Mouse (Mus musculus): ENCODE data around the gene Lck.
"Not testable (repeated sequence)": the region's sequence is repeated elsewhere in the genome, so short reads cannot be mapped to it uniquely, and the experiment has no call there.

Gene Lck

GRCm38 (mm10) chr4:129555421-129555861 lies 18.0 kb downstream of the Lck start:
- peak; percentile 85 for DNase-seq (ENCODE audit: low read depth)

- DNase-seq (ENCODE audit: low read depth), result not testable (repeated sequence)
These were observed 18.9 kb downstream of the Lck start for GRCm38 (mm10) chr4:129554512-129554911.

- no peak for DNase-seq (ENCODE audit: low read depth)
These were observed 23.1 kb downstream of the Lck start for GRCm38 (mm10) chr4:129550295-129550694.

DNA sequence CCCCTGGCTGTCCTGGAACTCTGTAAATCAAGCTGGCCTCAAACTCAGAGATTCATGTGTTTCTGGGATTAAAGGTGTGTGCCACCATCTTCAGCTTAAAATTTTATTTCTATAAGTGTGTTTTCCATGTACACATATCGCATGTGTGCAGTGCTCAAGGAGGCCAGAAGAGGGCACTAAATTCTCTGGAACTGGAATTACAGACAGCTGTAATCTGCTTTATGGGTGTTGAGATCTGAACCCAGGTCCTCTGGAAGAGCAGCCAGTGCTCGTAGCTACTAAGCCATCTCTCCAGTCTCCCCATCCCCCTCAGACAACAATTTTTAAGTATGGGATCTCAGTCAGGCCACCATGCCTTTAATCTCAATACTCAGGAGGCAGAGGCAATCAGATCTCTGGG lies 24.1 kb downstream of the Lck start:
- DNase-seq (ENCODE audit: low read depth), result peak; percentile 64

GRCm38 (mm10) chr4:129547631-129548030 lies 25.8 kb downstream of the Lck start:
- not testable (repeated sequence) for DNase-seq (ENCODE audit: low read depth)

GRCm38 (mm10) chr4:129544106-129544505 lies 29.3 kb downstream of the Lck start:
- no peak for DNase-seq (ENCODE audit: low read depth)

- peak; percentile 99 for DNase-seq (ENCODE audit: low read depth)
These were observed 30.8 kb downstream of the Lck start, which contains the start of gene Hdac1 for GRCm38 (mm10) chr4:129542592-129543141. Gene Hdac1, minus strand, starts transcription at chr4:129542713.

GRCm38 (mm10) chr4:129541868-129542591 lies 31.4 kb downstream of the Lck start:
- DNase-seq (ENCODE audit: low read depth), result peak; percentile 41

GRCm38 (mm10) chr4:129540012-129540411 lies 33.4 kb downstream of the Lck start:
- peak; percentile 57 for DNase-seq (ENCODE audit: low read depth)

DNA sequence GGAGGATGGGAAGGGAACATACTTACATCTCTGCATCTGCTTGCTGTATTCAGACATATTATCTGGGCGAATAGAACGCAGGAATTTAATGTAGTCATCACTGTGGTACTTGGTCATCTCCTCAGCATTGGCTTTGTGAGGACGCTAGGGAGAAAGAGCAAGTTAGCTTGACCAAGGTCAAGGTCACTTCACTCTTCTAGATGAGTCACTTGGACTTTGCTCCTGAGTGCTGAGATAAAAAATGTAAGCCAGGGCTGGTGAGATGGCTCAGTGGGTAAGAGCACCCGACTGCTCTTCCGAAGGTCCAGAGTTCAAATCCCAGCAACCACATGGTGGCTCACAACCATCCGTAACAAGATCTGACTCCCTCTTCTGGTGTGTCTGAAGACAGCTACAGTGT lies 44.5 kb downstream of the Lck start:
- DNase-seq (ENCODE audit: low read depth), result peak; percentile 61

- DNase-seq (ENCODE audit: low read depth), result no peak
These were observed 47.6 kb downstream of the Lck start for GRCm38 (mm10) chr4:129525889-129526288.

GRCm38 (mm10) chr4:129525338-129525737 lies 48.1 kb downstream of the Lck start:
- no peak for DNase-seq (ENCODE audit: low read depth)

GRCm38 (mm10) chr4:129518519-129518918 lies 54.9 kb downstream of the Lck start:
- no peak for DNase-seq (ENCODE audit: low read depth)

- DNase-seq (ENCODE audit: low read depth), result no peak
These were observed 56.5 kb downstream of the Lck start for GRCm38 (mm10) chr4:129516925-129517324.

DNA sequence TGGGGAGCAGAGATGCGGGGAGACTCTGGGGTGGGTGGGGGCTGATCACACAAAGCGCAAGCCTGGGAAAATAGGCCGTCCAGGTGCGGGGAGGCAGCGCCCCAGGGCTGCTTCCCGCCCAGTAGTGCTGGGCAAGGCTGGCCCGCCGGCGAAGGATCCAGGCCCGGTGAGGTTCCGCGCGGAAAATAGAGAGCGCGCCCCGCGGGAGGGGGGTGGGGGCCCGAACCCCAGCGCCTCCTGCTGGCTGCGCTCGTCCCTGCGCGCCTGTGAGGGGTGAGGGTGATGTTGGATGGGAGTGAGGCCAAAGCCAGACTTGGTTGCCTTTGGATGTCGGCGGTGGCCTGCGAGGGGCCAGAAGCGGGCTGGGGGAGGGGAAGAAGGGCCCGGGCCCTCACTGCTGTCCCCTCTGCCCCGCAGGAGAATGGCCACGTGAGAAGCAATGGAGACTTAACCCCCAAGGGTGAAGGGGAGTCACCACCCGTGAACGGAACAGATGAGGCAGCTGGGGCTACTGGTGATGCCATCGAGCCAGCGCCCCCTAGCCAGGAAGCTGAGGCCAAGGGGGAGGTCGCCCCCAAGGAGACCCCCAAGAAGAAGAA lies 59.0 kb downstream of the Lck start:
- peak; percentile 64 for DNase-seq (ENCODE audit: low read depth)

- DNase-seq (ENCODE audit: low read depth), result no peak
These were observed 59.5 kb downstream of the Lck start for GRCm38 (mm10) chr4:129513891-129514290.

DNA sequence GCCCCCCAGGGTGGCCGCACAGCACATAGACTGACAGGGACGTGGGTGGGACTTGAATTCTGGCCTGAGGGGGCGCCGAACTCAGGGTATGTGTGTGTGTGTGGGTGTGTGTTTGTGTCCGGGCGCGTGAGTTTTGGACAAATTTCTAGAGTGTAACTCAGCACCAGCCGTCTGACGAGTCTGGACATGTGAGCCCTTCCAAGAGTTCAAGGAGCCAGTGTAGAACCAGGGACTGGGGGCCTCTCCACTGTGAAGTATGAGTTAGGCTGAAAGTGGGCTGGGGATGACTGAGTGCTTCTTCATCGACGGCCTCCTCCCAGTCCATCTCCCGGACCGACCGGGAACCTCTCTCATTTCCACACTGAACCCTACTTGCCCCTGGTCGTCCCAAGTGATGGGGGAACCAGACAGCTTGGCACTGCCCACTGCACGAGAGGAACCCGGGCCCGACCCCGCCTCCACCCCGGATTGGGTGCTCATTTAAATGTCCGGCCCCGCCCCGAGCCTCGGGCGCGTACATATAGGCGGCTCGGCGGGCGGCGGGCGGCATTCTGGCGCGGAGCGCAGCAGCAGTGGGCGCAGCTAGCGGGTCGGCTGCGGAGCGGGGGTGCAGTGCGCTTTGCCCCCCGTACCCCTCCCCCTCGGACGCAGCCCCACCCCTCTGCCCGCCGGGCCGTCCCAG lies 60.2 kb downstream of the Lck start, which contains the start of gene Marcksl1:
TSS of gene Marcksl1 (plus strand) at position 496 of the 682 bp plus-strand sequence.
- peak; percentile 87 for DNase-seq (ENCODE audit: low read depth)

- no peak for DNase-seq (ENCODE audit: low read depth)
These were observed 61.9 kb downstream of the Lck start for GRCm38 (mm10) chr4:129511413-129512096.

GRCm38 (mm10) chr4:129510723-129511412 lies 62.6 kb downstream of the Lck start:
- no peak for DNase-seq (ENCODE audit: low read depth)

DNA sequence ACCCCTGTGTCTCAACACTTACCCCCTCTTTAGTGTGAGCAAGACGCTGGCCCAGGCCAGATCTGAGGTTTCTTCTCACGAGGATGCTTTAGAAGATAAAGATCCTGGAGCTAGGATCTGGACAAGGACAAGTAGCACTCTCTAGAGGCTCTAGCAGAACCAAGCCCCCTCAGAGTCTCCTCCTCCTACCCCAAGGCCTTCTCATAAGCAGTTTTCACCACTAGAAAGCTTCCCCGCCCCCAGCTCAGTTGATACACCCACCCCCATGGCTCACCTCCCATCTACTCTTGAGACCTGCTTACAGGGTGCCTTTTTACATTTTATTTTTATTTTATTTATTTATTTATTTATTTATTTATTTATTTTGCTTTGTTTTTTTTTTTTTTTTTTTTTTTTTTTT lies 63.8 kb downstream of the Lck start:
- DNase-seq (ENCODE audit: low read depth), result no peak

DNA sequence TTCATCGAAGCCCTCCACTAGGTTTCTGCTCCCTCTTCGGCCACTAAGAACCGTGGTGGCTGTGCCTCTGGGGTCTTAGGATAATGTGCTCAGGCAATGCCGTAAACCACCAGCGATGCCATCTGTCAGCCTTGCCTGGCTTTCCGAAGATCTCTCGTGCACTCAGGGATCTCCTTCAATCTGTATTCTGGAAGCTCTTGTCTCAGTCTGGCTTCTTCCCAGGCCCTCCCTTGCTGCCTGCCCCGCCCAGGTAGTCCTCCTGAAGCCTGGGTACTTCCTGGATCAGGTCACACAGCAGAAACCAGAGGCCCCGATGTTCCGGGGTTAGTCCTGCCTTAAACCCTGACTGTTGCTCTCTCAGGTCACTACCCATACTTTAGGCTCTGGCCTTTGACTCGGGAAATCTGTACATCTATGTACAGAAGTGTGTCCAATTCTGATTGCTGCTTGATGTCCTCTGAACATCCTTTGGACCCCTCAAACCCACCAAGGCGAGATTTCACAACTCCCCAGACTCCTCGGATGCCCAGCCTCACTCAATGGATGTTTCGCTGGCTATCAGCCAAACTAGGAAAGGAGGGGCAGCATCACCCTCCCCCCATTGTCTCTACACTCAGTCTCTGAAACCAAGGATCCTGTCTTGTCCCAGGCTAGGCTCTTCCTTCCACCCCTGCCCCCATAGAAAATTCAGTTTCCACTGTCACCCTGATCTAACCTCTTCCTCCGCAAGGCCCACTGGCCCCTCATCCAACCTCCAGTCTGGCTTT lies 64.4 kb downstream of the Lck start:
- DNase-seq (ENCODE audit: low read depth), result no peak
